Mouse (Mus musculus): ENCODE results near the gene Ttc38. TPM values are rescaled to one million over a fixed set of nuclear protein-coding genes. Genes with fewer than 3 reads are reported as not detected.

Gene Ttc38
- polyA plus RNA-seq, 1 experiment from 2014 or later = 4.0 TPM

GRCm38 (mm10) chr15:85810806-85811521 is 21.1 kb upstream of the Ttc38 start:
- Histone ChIP-seq H3K4me3 (ENCODE audit: low read depth, low read length) (peak overlapping the region; percentile 80), H3K9ac (ENCODE audit: low read depth, low read length) (peak overlapping the region; percentile 92), H3K4me1 (ENCODE audit: control insufficient read depth, insufficient read depth, low read length) (peaks cover 6% of the 10 kb centered on the region), H3K9me3 (replicated peaks; ENCODE audit: control insufficient read depth, low read length) (no peaks in the 10 kb centered on the region), H3K36me3 (ENCODE audit: control insufficient read depth, insufficient read depth, low read length) (no peaks in the 10 kb centered on the region; the same call in 1 of the 2 replicates), H3K27ac (ENCODE audit: low read depth, low read length) (peak overlapping the region; percentile 95), H3K4me2 (peak overlapping the region; percentile 90), H3K27me3 (ENCODE audit: control insufficient read depth, insufficient read depth, low read length) (no peaks in the 10 kb centered on the region)
- ATAC-seq (replicated peaks; ENCODE audit: insufficient number of reproducible peaks, low FRiP score, low TSS enrichment) = peak; percentile 84
- 3% methylated on average over 36 of the region's 36 CpGs for WGBS (ENCODE audit: insufficient replicate concordance)

GRCm38 (mm10) chr15:85811535-85812277 is 20.4 kb upstream of the Ttc38 start, which contains the start of gene Cdpf1:
Gene Cdpf1, minus strand, starts transcription at chr15:85811697.
- H3K4me3 ChIP-seq (ENCODE audit: low read depth, low read length) = peak within 1 kb of the TSS; percentile 80
- peak; percentile 90 for ATAC-seq (replicated peaks; ENCODE audit: insufficient number of reproducible peaks, low FRiP score, low TSS enrichment)
- no peaks in the 10 kb centered on the region for H3K27me3 ChIP-seq (ENCODE audit: control insufficient read depth, insufficient read depth, low read length)
- peak within 1 kb of the TSS; percentile 90 for H3K4me2 ChIP-seq
- no peaks in the 10 kb centered on the region; the same call in 1 of the 2 replicates for H3K36me3 ChIP-seq (ENCODE audit: control insufficient read depth, insufficient read depth, low read length)
- peak within 1 kb of the TSS; percentile 95 for H3K27ac ChIP-seq (ENCODE audit: low read depth, low read length)
- peaks cover 6% of the 10 kb centered on the region for H3K4me1 ChIP-seq (ENCODE audit: control insufficient read depth, insufficient read depth, low read length)
- H3K9me3 ChIP-seq (replicated peaks; ENCODE audit: control insufficient read depth, low read length) = no peaks in the 10 kb centered on the region
- 3% methylated on average over 36 of the region's 36 CpGs for WGBS (ENCODE audit: insufficient replicate concordance)
- H3K9ac ChIP-seq (ENCODE audit: low read depth, low read length) = peak within 1 kb of the TSS; percentile 92

- H3K27me3 ChIP-seq (ENCODE audit: control insufficient read depth, insufficient read depth, low read length) = no peaks in the 10 kb centered on the region
- no peaks in the 10 kb centered on the region for H3K9me3 ChIP-seq (replicated peaks; ENCODE audit: control insufficient read depth, low read length)
- H3K36me3 ChIP-seq (ENCODE audit: control insufficient read depth, insufficient read depth, low read length) = no peaks in the 10 kb centered on the region
- H3K27ac ChIP-seq (ENCODE audit: low read depth, low read length) = no peak overlapping the region
- peaks cover 6% of the 10 kb centered on the region for H3K4me1 ChIP-seq (ENCODE audit: control insufficient read depth, insufficient read depth, low read length)
- H3K9ac ChIP-seq (ENCODE audit: low read depth, low read length) = no peak overlapping the region
- no peak overlapping the region for H3K4me3 ChIP-seq (ENCODE audit: low read depth, low read length)
- ATAC-seq (replicated peaks; ENCODE audit: insufficient number of reproducible peaks, low FRiP score, low TSS enrichment) = no peak
- WGBS (ENCODE audit: insufficient replicate concordance) = 55% methylated on average over 10 of the region's 10 CpGs
- no peak overlapping the region for H3K4me2 ChIP-seq
Measured at GRCm38 (mm10) chr15:85813428-85813827, 18.7 kb upstream of the Ttc38 start.

- H3K4me1 ChIP-seq (ENCODE audit: control insufficient read depth, insufficient read depth, low read length) = no peaks in the 10 kb centered on the region
- H3K36me3 ChIP-seq (ENCODE audit: control insufficient read depth, insufficient read depth, low read length) = no peaks in the 10 kb centered on the region
- H3K27me3 ChIP-seq (ENCODE audit: control insufficient read depth, insufficient read depth, low read length) = peaks cover 17% of the 10 kb centered on the region
- peak; percentile 22; the same call in 1 of the 2 replicates for ATAC-seq (replicated peaks; ENCODE audit: insufficient number of reproducible peaks, low FRiP score, low TSS enrichment)
- H3K9me3 ChIP-seq (replicated peaks; ENCODE audit: control insufficient read depth, low read length) = no peaks in the 10 kb centered on the region
- peak within 1 kb of the TSS; percentile 97 for H3K4me2 ChIP-seq
- peak within 1 kb of the TSS; percentile 59 for H3K4me3 ChIP-seq (ENCODE audit: low read depth, low read length)
- WGBS (ENCODE audit: insufficient replicate concordance) = under 1% methylated on average over 57 of the region's 65 CpGs
- no peak within 1 kb of the TSS for H3K27ac ChIP-seq (ENCODE audit: low read depth, low read length)
- H3K9ac ChIP-seq (ENCODE audit: low read depth, low read length) = peak within 1 kb of the TSS; percentile 78
Measured at GRCm38 (mm10) chr15:85821203-85822010, 10.7 kb upstream of the Ttc38 start, which contains the start of gene Pkdrej. Gene Pkdrej, minus strand, starts transcription at chr15:85821734.

GRCm38 (mm10) chr15:85822011-85822359 is 10.1 kb upstream of the Ttc38 start:
- Histone ChIP-seq H3K9ac (ENCODE audit: low read depth, low read length) (peak overlapping the region; percentile 78), H3K4me1 (ENCODE audit: control insufficient read depth, insufficient read depth, low read length) (no peaks in the 10 kb centered on the region), H3K4me2 (peak overlapping the region; percentile 97), H3K27me3 (ENCODE audit: control insufficient read depth, insufficient read depth, low read length) (peaks cover 17% of the 10 kb centered on the region), H3K4me3 (ENCODE audit: low read depth, low read length) (peak overlapping the region; percentile 59), H3K36me3 (ENCODE audit: control insufficient read depth, insufficient read depth, low read length) (no peaks in the 10 kb centered on the region), H3K27ac (ENCODE audit: low read depth, low read length) (no peak overlapping the region), H3K9me3 (replicated peaks; ENCODE audit: control insufficient read depth, low read length) (no peaks in the 10 kb centered on the region)
- WGBS (ENCODE audit: insufficient replicate concordance) = 9% methylated on average over 4 of the region's 4 CpGs
- ATAC-seq (replicated peaks; ENCODE audit: insufficient number of reproducible peaks, low FRiP score, low TSS enrichment) = no peak

- ATAC-seq (replicated peaks; ENCODE audit: insufficient number of reproducible peaks, low FRiP score, low TSS enrichment) = no peak
- Histone ChIP-seq H3K36me3 (ENCODE audit: control insufficient read depth, insufficient read depth, low read length) (no peaks in the 10 kb centered on the region), H3K4me1 (ENCODE audit: control insufficient read depth, insufficient read depth, low read length) (peaks cover under 1% of the 10 kb centered on the region; the same call in 1 of the 2 replicates), H3K4me2 (no peak overlapping the region), H3K4me3 (ENCODE audit: low read depth, low read length) (no peak overlapping the region), H3K27me3 (ENCODE audit: control insufficient read depth, insufficient read depth, low read length) (no peaks in the 10 kb centered on the region; the same call in 1 of the 2 replicates), H3K9ac (ENCODE audit: low read depth, low read length) (no peak overlapping the region), H3K27ac (ENCODE audit: low read depth, low read length) (no peak overlapping the region), H3K9me3 (replicated peaks; ENCODE audit: control insufficient read depth, low read length) (no peaks in the 10 kb centered on the region)
- WGBS (ENCODE audit: insufficient replicate concordance) = 35% methylated on average over 5 of the region's 5 CpGs
Measured at GRCm38 (mm10) chr15:85826676-85827075, 5.4 kb upstream of the Ttc38 start.

- H3K9me3 ChIP-seq (replicated peaks; ENCODE audit: control insufficient read depth, low read length) = no peaks in the 10 kb centered on the region
- no peak overlapping the region for H3K4me2 ChIP-seq
- H3K4me1 ChIP-seq (ENCODE audit: control insufficient read depth, insufficient read depth, low read length) = peaks cover 2% of the 10 kb centered on the region; the same call in 1 of the 2 replicates
- H3K27ac ChIP-seq (ENCODE audit: low read depth, low read length) = no peak overlapping the region
- H3K9ac ChIP-seq (ENCODE audit: low read depth, low read length) = no peak overlapping the region
- no peaks in the 10 kb centered on the region for H3K27me3 ChIP-seq (ENCODE audit: control insufficient read depth, insufficient read depth, low read length)
- no peak overlapping the region for H3K4me3 ChIP-seq (ENCODE audit: low read depth, low read length)
- ATAC-seq (replicated peaks; ENCODE audit: insufficient number of reproducible peaks, low FRiP score, low TSS enrichment) = no peak
- H3K36me3 ChIP-seq (ENCODE audit: control insufficient read depth, insufficient read depth, low read length) = no peaks in the 10 kb centered on the region
- 84% methylated on average over 4 of the region's 4 CpGs for WGBS (ENCODE audit: insufficient replicate concordance)
Measured at GRCm38 (mm10) chr15:85828071-85828470, 4.0 kb upstream of the Ttc38 start.

- Histone ChIP-seq H3K9ac (ENCODE audit: low read depth, low read length) (no peak overlapping the region), H3K9me3 (replicated peaks; ENCODE audit: control insufficient read depth, low read length) (no peaks in the 10 kb centered on the region), H3K36me3 (ENCODE audit: control insufficient read depth, insufficient read depth, low read length) (no peaks in the 10 kb centered on the region), H3K4me3 (ENCODE audit: low read depth, low read length) (no peak overlapping the region), H3K27ac (ENCODE audit: low read depth, low read length) (no peak overlapping the region), H3K27me3 (ENCODE audit: control insufficient read depth, insufficient read depth, low read length) (no peaks in the 10 kb centered on the region), H3K4me2 (no peak overlapping the region), H3K4me1 (ENCODE audit: control insufficient read depth, insufficient read depth, low read length) (peaks cover 2% of the 10 kb centered on the region; the same call in 1 of the 2 replicates)
- 76% methylated on average over 5 of the region's 5 CpGs for WGBS (ENCODE audit: insufficient replicate concordance)
- no peak for ATAC-seq (replicated peaks; ENCODE audit: insufficient number of reproducible peaks, low FRiP score, low TSS enrichment)
Measured at GRCm38 (mm10) chr15:85829470-85829869, 2.6 kb upstream of the Ttc38 start.
